Mouse (Mus musculus) embryonic facial prominence, embryonic 14.5 days (tissue): Measurements from ENCODE around the gene Tshr. TPM values are rescaled to one million over a fixed set of nuclear protein-coding genes. Genes with fewer than 3 reads are reported as not detected.
"Not testable (repeated sequence)": the region's sequence is repeated elsewhere in the genome, so short reads cannot be mapped to it uniquely, and the experiment has no call there.

Experiments
- ATAC-seq: fragments of 200-750 bp; cut with Nextera tagmentation; 2 replicates; pipeline ENCODE4 v1.8.0; 2017; ENCODE audit warnings: low read depth, moderate number of reproducible peaks, moderate TSS enrichment
- DNase-seq: peaks from one replicate; pipeline ENCODE4 v3.0.0-alpha.2; 2015; ENCODE audit warnings: low spot score
- H3K27ac ChIP-seq: fragments of 300-500 bp; sonication (generic); replicated peaks from 2 replicates; pipeline ENCODE4 v1.5.1; 2014; ENCODE audit warnings: low read depth, mild to moderate bottlenecking, low read length, moderate library complexity
- H3K27me3 ChIP-seq: fragments of 300-500 bp; sonication (generic); replicated peaks from 2 replicates; pipeline ENCODE4 v1.6.1; 2014; ENCODE audit warnings: low read length; ENCODE audit not compliant: control insufficient read depth, insufficient read depth
- H3K36me3 ChIP-seq: fragments of 300-500 bp; sonication (generic); 2 replicates; pipeline ENCODE4 v1.6.1; 2014; ENCODE audit warnings: low read length, mixed read lengths; ENCODE audit not compliant: control insufficient read depth, insufficient read depth
- H3K4me1 ChIP-seq: fragments of 300-500 bp; sonication (generic); 2 replicates; pipeline ENCODE4 v1.6.1; 2014; ENCODE audit warnings: antibody characterized with exemption, low read length; ENCODE audit not compliant: control insufficient read depth, insufficient read depth
- H3K4me2 ChIP-seq: fragments of 300-500 bp; sonication (generic); 2 replicates; pipeline ENCODE4 v1.6.1; 2014; ENCODE audit warnings: low read depth, mild to moderate bottlenecking, low read length, moderate library complexity, mixed read lengths
- H3K4me3 ChIP-seq: fragments of 300-500 bp; sonication (generic); 2 replicates; pipeline ENCODE4 v1.5.1; 2014; ENCODE audit warnings: low read depth, mild to moderate bottlenecking, low read length
- H3K9ac ChIP-seq: fragments of 300-500 bp; sonication (generic); 2 replicates; pipeline ENCODE4 v1.6.1; 2014; ENCODE audit warnings: low read depth, mild to moderate bottlenecking, low read length, moderate library complexity, mixed read lengths
- H3K9me3 ChIP-seq: fragments of 300-500 bp; sonication (generic); 2 replicates; pipeline ENCODE4 v1.6.1; 2016; ENCODE audit warnings: low read length; ENCODE audit not compliant: control insufficient read depth
- WGBS: fragments of 180-500 bp; shearing (Covaris S2); extraction: QIAGEN DNeasy Blood & Tissue Kit; methylation state at CpG from one replicate; pipeline ENCODE4 v1.1.7; 2014; 5-methylcytosine and 5-hydroxymethylcytosine counted together
- polyA plus RNA-seq: library from polyadenylated mRNA; unstranded; fragments of >200 nt; fragmentation: Nextera tagmentation; extraction: Ambion mirVana; gene quantifications from 2 replicates; pipeline ENCODE4 v1.2.1, GENCODE M21; 2014

Tshr gene
- polyA plus RNA-seq, 1 experiment from 2014 or later = 0.63 TPM

DNA sequence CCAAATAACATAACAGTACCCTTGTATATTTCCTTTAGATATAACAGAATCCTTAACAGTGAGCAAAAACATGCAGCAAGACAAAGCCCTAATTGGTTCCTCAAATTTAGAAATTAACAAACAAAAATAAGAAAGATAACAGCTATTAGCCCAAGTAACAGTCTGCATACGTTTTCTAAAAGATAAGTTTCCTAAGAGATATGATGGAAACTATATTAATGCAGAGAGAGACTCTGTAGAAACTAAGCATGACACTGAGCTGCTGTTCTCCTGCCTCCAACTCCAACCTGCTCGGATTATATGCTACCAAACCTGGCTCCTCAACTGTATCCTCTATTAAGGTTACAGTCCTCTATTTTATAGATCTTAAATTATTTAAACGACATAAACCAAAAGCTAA lies 184.9 kb downstream of the Tshr start:
- Histone ChIP-seq H3K9ac (no peak overlapping the region), H3K27ac (no peak overlapping the region), H3K4me3 (no peak overlapping the region), H3K27me3 (no peaks in the 10 kb centered on the region), H3K4me1 (no peaks in the 10 kb centered on the region), H3K36me3 (peaks cover 84% of the 10 kb centered on the region), H3K4me2 (no peak overlapping the region), H3K9me3 (no peaks in the 10 kb centered on the region)
- no peak for ATAC-seq
- no peak for DNase-seq
- WGBS = 90% methylated on average over 3 of the region's 3 CpGs

DNA sequence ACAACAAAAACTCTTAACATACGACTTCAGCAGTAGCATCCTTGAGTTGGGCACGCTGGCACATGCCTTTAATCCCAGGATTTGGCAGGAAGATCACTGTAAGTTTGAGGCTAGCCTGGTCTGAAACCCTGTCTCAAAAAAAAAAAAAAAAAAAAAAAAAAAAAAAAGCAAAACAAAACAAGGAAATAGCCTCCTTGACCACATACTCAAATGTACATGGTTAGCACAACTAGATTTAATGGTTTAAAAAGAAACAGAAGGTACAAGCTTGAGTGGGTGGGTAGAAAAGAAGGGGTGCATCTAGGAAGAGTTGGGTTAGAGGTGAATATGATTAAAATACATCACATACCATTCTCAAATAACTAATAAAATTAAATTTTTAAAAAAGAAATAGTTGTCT lies 187.3 kb downstream of the Tshr start:
- no peak overlapping the region for H3K27ac ChIP-seq
- 80% methylated on average over 2 of the region's 2 CpGs for WGBS
- H3K27me3 ChIP-seq = no peaks in the 10 kb centered on the region
- H3K36me3 ChIP-seq = peaks cover 83% of the 10 kb centered on the region
- ATAC-seq = no peak
- H3K4me2 ChIP-seq = no peak overlapping the region
- H3K4me3 ChIP-seq = no peak overlapping the region
- H3K4me1 ChIP-seq = no peaks in the 10 kb centered on the region
- no peaks in the 10 kb centered on the region for H3K9me3 ChIP-seq
- DNase-seq = no peak
- H3K9ac ChIP-seq = no peak overlapping the region

DNA sequence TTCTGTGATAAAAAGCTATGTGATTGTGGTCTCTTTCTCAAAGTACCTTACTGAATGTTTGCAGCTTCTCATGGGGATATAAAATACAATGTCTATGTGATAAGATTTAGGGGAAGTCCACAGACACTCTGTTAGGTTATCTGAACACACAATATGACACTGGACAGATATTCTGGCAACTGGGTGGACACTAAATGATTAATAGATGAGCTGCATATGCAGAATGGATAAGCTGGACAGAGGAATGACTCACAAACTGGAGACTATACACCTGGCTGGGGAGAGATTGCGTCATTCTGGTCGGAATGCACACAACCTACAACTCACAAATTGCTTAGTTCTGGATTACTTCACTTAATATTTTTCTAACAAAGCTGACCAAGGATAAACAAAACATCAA lies 195.3 kb downstream of the Tshr start:
- Histone ChIP-seq H3K36me3 (peaks cover 76% of the 10 kb centered on the region), H3K27me3 (no peaks in the 10 kb centered on the region), H3K4me2 (no peak overlapping the region), H3K9ac (no peak overlapping the region), H3K4me3 (no peak overlapping the region), H3K27ac (no peak overlapping the region), H3K9me3 (no peaks in the 10 kb centered on the region), H3K4me1 (no peaks in the 10 kb centered on the region)
- WGBS = 95% methylated on average over 2 of the region's 2 CpGs
- no peak for DNase-seq
- no peak for ATAC-seq

DNA sequence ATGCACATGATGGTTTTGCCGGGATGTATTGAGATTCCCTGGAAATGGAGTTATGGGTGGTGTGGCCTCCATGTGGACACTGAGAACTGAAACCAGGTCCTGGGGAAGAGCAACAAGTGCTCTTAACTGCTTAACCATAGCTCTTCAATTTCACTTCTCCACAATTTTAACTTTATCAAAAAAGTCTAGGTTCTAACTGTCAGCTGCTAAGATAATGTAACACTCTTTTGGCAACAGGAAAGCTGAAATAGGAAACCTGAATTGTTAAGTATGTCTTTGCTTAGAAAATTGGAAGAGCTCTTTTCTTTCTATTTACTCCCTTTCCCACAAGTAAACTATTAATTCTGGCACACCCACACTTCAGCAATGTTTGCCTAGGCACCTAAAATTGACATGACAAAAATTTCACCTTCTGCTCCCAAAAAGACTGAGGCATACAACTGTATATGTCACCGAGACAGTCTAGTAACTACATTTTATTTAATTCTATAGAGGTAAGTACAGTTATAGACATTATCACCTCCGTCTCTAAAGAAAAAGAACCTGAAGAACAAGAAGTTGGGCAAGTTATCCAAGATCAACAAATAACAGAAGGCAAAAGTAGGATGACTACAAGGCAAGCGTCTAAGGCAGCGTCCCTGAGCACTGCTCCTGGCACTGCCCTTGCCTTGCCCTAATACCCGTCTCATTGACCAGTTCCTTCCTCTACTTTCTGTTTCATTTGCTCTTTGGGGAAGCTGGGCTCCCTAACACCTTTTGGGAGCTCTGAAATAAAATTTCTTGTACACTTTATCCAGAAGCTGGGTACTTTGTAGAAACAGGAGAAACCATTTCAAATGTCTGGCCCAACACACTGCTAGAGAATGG lies 197.1 kb downstream of the Tshr start:
- H3K4me2 ChIP-seq = no peak overlapping the region
- H3K9ac ChIP-seq = no peak overlapping the region
- no peak overlapping the region for H3K27ac ChIP-seq
- DNase-seq (no peak), ATAC-seq (no peak)
- no peak overlapping the region for H3K4me3 ChIP-seq
- H3K4me1 ChIP-seq = no peaks in the 10 kb centered on the region
- H3K9me3 ChIP-seq = no peaks in the 10 kb centered on the region
- WGBS = 81% methylated on average over 6 of the region's 6 CpGs
- no peaks in the 10 kb centered on the region for H3K27me3 ChIP-seq
- H3K36me3 ChIP-seq = peaks cover 73% of the 10 kb centered on the region

DNA sequence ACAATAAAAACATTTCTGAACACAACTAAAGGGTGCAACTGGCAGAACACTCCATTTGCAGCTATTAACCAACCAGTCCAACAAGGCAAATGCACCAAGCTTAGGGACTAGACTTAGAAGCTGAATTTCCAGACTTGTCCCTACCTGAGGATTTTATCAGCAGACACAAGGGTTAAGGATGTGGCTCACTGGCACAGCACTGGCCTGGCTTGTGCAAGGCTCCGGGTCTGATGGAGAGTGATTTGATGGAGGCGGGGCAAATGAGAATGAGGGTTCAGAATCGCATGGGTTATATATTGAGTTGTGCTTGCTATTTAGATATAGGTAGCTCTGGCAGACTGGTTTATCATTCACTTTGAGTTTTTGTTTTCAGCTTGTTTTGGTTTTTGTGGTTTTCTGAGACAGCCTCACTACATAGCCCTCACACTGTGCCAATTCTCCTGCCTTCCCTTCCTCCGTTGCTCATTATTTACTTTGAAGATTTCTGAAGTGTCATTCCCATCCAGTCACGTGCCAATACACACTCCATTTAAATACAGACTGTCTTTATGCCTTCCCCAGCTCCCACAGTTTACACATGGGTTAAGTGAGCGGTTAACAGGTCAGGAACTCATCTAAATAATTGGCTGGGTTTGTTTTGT lies 198.1 kb downstream of the Tshr start:
- ATAC-seq (no peak), DNase-seq (no peak)
- Histone ChIP-seq H3K4me2 (no peak overlapping the region), H3K9ac (no peak overlapping the region), H3K27me3 (no peaks in the 10 kb centered on the region), H3K9me3 (no peaks in the 10 kb centered on the region), H3K36me3 (peaks cover 66% of the 10 kb centered on the region), H3K27ac (no peak overlapping the region), H3K4me3 (no peak overlapping the region), H3K4me1 (peaks cover 7% of the 10 kb centered on the region; the same call in 1 of the 2 replicates)
- WGBS = 70% methylated on average over 6 of the region's 6 CpGs

DNA sequence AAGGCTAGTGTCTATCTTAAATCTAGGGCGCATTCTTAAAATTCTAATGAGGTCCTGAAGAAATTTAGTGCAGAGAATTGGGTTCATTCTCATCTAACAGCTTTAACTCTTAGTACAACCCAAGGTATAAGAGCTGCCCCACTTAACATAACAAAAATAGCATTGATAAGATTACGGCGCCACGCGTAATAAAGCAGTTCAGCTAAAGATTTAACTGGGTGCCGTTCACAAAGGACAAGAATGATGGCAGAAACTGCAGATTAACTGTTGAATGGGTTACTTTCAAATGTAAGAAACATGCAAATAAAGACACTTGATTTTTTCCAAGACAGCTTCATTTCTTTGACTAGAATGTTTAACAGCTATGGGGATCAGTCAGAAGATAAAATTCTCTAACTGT lies 199.0 kb downstream of the Tshr start:
- Histone ChIP-seq H3K4me1 (peaks cover 7% of the 10 kb centered on the region; the same call in 1 of the 2 replicates), H3K9me3 (no peaks in the 10 kb centered on the region), H3K9ac (no peak overlapping the region), H3K36me3 (peaks cover 61% of the 10 kb centered on the region), H3K4me3 (no peak overlapping the region), H3K27me3 (no peaks in the 10 kb centered on the region), H3K4me2 (no peak overlapping the region), H3K27ac (no peak overlapping the region)
- WGBS = 93% methylated on average over 6 of the region's 6 CpGs
- DNase-seq (no peak), ATAC-seq (no peak)

DNA sequence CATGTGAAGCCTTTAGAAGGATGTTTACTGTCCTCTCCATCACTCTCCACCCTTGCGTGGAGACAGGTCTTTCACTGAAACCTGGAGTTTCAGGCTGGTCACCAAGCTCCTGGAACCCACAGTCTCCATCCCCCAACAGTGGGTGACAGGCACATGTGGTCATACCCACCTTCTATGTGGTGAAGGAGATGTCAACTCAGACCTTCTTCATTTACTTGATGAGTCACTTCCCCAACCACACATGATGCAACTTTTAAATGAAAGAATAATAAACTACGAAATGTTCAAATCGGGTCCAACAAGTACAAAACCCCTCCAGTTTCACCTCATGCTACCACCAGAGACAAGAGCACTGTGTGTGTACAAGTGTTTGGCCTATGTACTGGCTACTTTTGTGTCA lies 200.8 kb downstream of the Tshr start:
- no peak for ATAC-seq
- peaks cover 7% of the 10 kb centered on the region; the same call in 1 of the 2 replicates for H3K4me1 ChIP-seq

DNA sequence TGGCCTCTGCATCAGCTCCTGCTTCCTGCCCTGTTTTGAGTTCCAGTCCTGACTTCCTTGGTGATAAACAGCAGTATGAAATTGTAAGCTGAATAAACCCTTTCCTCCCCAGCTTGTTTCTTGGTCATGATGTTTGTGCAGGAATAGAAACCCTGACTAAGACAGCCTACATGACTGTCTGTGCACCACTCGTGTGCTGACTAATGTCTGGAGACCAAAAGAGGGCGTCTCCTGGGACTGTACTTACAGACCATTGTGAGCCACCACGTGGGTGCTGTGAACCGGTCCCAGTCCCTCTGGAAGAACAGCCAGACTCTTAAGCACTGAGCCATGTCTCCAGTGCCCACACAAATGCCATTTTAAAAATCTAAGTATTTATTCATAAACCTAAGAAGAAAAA lies 201.5 kb downstream of the Tshr start:
- H3K27me3 ChIP-seq, DNase-seq, H3K27ac ChIP-seq, H3K4me3 ChIP-seq, H3K9ac ChIP-seq, H3K4me1 ChIP-seq, H3K9me3 ChIP-seq, ATAC-seq, H3K4me2 ChIP-seq: not testable (repeated sequence)
- H3K36me3 ChIP-seq = peaks cover 46% of the 10 kb centered on the region
- WGBS = 95% methylated on average over 4 of the region's 4 CpGs

More for the DNA sequence above, 200.8 kb downstream of the Tshr start:
- Histone ChIP-seq H3K9ac (no peak overlapping the region), H3K9me3 (no peaks in the 10 kb centered on the region), H3K4me3 (no peak overlapping the region), H3K4me2 (no peak overlapping the region), H3K27ac (no peak overlapping the region), H3K36me3 (peaks cover 50% of the 10 kb centered on the region), H3K27me3 (no peaks in the 10 kb centered on the region)
- 88% methylated on average over 3 of the region's 3 CpGs for WGBS
- DNase-seq = no peak
